Mouse (Mus musculus) fibroblast of lung, adult 2 months (primary cell): Measurements from ENCODE around the gene Psmb4.
"Not testable (repeated sequence)": the region's sequence is repeated elsewhere in the genome, so short reads cannot be mapped to it uniquely, and the experiment has no call there.

Experiments used
- DNase-seq: peaks from one replicate; pipeline ENCODE4 v3.0.0-alpha.2; 2011; ENCODE audit warnings: low read depth

The Psmb4 gene

GRCm38 (mm10) chr3:94886316-94887224, at the start of gene Psmb4:
Psmb4 (minus strand) TSS chr3:94886961.
- DNase-seq, result peak; percentile 79

DNA sequence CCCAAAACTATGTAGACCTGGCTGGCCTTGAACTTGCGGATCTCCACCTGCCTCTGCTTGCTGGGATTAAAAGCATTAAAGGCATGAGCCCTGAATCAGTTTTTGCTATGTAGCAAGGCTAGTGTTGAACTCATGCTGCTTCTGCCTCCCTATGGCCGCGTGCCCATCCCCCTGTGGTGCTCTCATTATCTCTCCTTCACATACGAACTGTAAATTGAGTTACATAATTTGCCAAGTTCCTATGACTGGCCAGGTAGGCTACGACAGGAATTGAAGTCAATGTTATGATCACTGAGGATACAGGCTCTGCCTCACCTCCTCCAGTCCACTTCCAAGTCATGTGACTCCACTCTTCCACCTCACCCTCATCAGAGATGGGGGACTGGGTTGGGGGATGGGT, 49.4 kb upstream of the Psmb4 start:
- DNase-seq, result not testable (repeated sequence)

DNA sequence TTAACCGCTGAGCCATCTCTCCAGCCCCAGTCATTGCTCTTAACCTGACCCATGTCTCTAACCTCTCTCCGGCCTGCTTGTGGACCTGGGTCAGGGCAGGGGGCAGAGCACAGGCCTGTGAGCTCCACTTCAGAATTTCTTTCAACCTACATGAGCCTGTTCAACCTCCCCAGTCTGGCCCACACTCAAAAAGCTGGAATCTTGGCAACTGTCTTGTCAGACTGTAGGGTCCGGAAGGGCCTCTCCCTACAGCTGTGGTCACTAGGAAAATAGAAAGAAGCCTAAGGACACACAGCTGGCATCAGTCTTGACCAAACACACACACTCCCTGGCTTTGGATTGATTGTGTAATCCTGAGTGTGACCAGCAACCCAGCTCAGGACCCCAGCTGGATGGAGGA, 48.6 kb upstream of the Psmb4 start:
- DNase-seq, result not testable (repeated sequence)

GRCm38 (mm10) chr3:94934564-94934963, 47.8 kb upstream of the Psmb4 start:
- not testable (repeated sequence) for DNase-seq

GRCm38 (mm10) chr3:94933604-94934003, 46.8 kb upstream of the Psmb4 start:
- not testable (repeated sequence) for DNase-seq

- DNase-seq, result no peak
Measured at GRCm38 (mm10) chr3:94932809-94933564, 46.2 kb upstream of the Psmb4 start, which contains the start of gene Selenbp1. Selenbp1 (plus strand) TSS chr3:94933056.

DNA sequence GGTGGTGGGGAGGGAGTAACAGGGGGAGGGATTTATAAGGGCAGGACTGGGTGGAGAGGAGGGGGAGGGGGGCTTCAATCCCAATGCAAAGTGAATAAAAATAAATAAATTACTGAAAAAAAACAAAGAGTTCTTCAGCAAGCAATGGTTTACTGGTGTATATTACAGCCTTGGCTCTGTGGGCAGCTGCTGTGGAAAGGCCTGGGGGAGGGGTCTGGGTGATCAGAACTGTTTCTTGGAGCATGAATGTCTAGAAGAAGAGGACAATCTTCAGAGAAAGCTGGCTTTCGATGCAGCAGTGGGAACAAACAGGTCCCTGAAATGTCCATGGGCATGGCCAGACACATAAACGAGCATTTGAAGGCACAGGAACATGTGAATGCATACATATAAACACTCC, 45.5 kb upstream of the Psmb4 start:
- DNase-seq, result not testable (repeated sequence)

GRCm38 (mm10) chr3:94931427-94932082, 44.8 kb upstream of the Psmb4 start:
- not testable (repeated sequence) for DNase-seq

DNA sequence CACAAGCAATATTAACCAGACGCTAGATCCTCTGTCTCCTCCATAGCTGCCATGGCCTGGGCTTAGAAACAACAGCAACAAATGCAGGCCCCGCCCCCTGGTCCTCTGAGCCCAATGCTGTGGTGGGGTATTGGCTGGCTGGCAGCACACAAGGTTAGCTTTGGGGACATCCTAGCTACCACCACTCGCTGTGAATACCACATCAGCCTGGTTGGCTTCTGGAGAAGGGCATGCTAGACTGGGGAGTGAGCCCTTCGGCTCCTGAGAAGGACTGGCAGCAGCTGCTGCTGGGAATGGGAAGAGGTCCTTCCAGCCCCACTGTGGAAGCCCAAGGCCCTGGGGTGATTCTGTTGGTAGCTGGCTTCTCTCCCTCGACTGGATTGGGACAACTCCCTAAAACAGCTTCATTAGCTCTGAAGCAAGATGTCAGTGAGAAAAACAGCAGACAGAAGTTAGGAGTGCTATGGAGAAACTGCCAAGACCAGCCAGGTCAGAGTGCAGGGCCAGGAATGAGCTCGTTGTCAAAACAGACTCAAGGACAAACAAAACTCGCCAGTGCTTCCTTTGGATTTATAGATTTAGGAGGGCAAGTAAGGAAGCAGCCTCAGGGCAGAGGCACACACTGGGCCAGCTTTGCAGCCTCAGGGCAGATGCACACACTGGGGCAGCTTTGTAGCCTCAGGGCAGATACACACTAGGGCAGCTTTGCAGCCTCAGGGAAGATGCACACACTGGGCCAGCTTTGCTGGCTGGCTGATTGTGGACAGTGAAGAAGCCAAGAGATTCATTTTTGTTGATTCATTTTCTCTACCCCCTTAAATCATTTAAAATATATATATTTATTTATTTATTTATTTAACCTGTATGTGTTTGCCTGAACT, 43.9 kb upstream of the Psmb4 start:
- DNase-seq, result not testable (repeated sequence)

- DNase-seq, result not testable (repeated sequence)
Measured at GRCm38 (mm10) chr3:94928979-94929378, 42.2 kb upstream of the Psmb4 start.

DNA sequence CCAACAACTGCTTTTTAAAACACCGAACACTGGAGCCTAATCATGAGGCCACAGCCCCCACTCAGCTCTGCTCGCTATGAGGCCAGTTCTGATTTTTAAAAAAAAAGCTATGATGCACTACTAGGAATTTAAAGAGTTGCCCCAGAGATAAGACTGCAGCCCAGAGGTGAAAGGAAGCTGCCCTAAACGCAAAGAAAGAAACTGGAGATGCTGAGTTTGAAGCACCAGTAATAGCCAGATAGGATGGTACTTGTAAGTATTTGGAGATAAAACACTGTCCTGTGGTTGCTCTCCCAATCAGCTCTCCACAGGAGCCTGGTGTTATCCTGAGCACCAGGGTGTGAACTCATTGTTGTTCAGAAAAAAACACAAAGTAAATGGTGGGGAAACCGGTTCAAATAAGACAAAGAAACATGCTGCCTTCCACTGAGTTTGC, 39.6 kb upstream of the Psmb4 start:
- not testable (repeated sequence) for DNase-seq

DNA sequence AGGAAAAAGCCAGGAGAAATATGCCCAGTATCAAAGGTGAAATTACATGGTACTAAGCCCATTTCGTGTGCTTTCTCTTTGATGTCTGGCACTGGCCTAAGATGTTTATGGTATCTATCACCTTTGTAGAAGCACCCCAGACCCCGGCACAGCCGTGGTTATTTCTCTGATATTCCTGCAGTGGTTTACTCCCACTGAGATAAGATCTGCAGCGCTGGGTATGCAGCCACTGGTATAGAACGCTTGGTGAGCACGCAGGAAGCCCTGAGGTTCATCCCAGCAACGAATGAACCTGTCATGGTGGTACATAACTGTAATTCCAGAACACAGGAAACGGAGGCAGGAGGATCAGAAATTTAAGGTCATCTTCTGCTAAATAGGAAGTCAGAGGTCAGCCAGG, 37.9 kb upstream of the Psmb4 start:
- no peak for DNase-seq

- no peak for DNase-seq
Measured at GRCm38 (mm10) chr3:94922333-94922732, 35.6 kb upstream of the Psmb4 start.

GRCm38 (mm10) chr3:94921104-94921503, 34.3 kb upstream of the Psmb4 start:
- no peak for DNase-seq

GRCm38 (mm10) chr3:94918845-94919244, 32.1 kb upstream of the Psmb4 start:
- DNase-seq, result no peak

DNA sequence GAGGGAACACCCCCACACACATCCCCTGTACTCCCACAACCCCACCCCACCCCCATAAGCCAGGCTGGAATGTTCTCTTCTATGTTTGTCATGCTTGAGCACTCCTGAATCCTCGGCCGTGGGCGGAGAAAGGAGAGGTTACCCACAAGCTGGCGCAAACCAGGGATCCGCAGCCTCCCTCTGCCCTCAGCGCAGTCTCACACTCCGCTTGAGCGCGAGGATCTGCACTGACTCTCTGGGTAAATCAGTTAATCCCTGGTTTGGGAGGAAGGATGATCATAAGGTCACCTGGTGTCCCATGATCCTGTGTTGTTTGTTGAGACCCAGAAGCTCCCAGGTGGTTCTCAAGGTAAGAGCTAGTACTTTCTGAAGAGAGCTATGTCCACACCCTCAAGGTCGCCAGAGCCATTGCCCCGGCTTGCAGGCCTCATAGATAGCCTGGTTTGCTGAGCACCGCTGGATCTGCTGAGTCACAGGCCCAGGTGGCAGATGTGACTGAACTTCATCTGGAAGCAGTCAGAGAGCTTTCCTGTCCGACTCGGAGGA, 31.1 kb upstream of the Psmb4 start:
- no peak for DNase-seq

- DNase-seq, result no peak
Measured at GRCm38 (mm10) chr3:94915903-94916741, 29.4 kb upstream of the Psmb4 start.

- DNase-seq, result no peak
Measured at GRCm38 (mm10) chr3:94913801-94914200, 27.0 kb upstream of the Psmb4 start.

- no peak for DNase-seq
Measured at GRCm38 (mm10) chr3:94911050-94911693, 24.4 kb upstream of the Psmb4 start.

- no peak for DNase-seq
Measured at GRCm38 (mm10) chr3:94906482-94906881, 19.7 kb upstream of the Psmb4 start.
